Mouse (Mus musculus) C2C12 (cell line): ENCODE data around the gene Ptpre. TPM values are rescaled to one million over a fixed set of nuclear protein-coding genes. Genes with fewer than 3 reads are reported as not detected.

Experiments
- H3K27me3 ChIP-seq: one replicate; pipeline ENCODE4 v1.6.1; 2011; ENCODE audit not compliant: control insufficient read depth, insufficient read depth, insufficient read length
- H3K36me3 ChIP-seq: one replicate; pipeline ENCODE4 v1.6.1; 2011; ENCODE audit not compliant: control insufficient read depth, insufficient read depth
- H3K4me3 ChIP-seq: one replicate; pipeline ENCODE4 v1.5.1; 2011; ENCODE audit warnings: mild to moderate bottlenecking, control low read depth; ENCODE audit not compliant: poor library complexity, insufficient read depth, severe bottlenecking
- H3K79me2 ChIP-seq: one replicate; pipeline ENCODE4 v1.6.1; 2011; ENCODE audit not compliant: control insufficient read depth, insufficient read depth
- H3K79me3 ChIP-seq: one replicate; pipeline ENCODE4 v1.6.1; 2011; ENCODE audit warnings: low read depth, control low read depth
- H3ac ChIP-seq: one replicate; pipeline ENCODE3; 2011; ENCODE audit warnings: low read depth; ENCODE audit not compliant: control insufficient read depth, insufficient read length
- CEBPB ChIP-seq: IDR thresholded peaks from one replicate; pipeline ENCODE4 v1.6.1; 2011; ENCODE audit warnings: low read depth, mild to moderate bottlenecking, control low read depth, moderate library complexity
- CTCF ChIP-seq: IDR thresholded peaks from one replicate; pipeline ENCODE4 v1.5.1; 2011; ENCODE audit not compliant: control insufficient read depth, insufficient read depth, insufficient read length
- FOSL1 ChIP-seq: IDR thresholded peaks from one replicate; pipeline ENCODE4 v1.8.0; 2011; ENCODE audit warnings: mild to moderate bottlenecking, low read length; ENCODE audit not compliant: poor library complexity, insufficient read depth, severe bottlenecking
- MAX ChIP-seq: IDR thresholded peaks from one replicate; pipeline ENCODE4 v1.6.1; 2011; ENCODE audit warnings: mild to moderate bottlenecking, control low read depth
- MYOD1 ChIP-seq: IDR thresholded peaks from one replicate; pipeline ENCODE4 v1.6.1; 2011; ENCODE audit warnings: low read depth; ENCODE audit not compliant: control insufficient read depth, insufficient read length
- MYOG ChIP-seq: IDR thresholded peaks from one replicate; pipeline ENCODE4 v1.6.1; 2011; ENCODE audit not compliant: control insufficient read depth, insufficient read length; ENCODE audit errors: extremely low read depth
- USF1 ChIP-seq: IDR thresholded peaks from one replicate; pipeline ENCODE4 v1.6.1; 2011; ENCODE audit warnings: low read depth, mild to moderate bottlenecking, control low read depth, moderate library complexity
- polyA plus RNA-seq: library from polyadenylated mRNA; unstranded; fragments of >200 nt; fragmentation: generic; extraction: Trizol; gene quantifications from one replicate; pipeline ENCODE4 v1.2.1, GENCODE M21; 2012; ENCODE audit warnings: missing spikeins

Ptpre gene
- polyA plus RNA-seq, 1 experiment = 1.5 TPM

DNA sequence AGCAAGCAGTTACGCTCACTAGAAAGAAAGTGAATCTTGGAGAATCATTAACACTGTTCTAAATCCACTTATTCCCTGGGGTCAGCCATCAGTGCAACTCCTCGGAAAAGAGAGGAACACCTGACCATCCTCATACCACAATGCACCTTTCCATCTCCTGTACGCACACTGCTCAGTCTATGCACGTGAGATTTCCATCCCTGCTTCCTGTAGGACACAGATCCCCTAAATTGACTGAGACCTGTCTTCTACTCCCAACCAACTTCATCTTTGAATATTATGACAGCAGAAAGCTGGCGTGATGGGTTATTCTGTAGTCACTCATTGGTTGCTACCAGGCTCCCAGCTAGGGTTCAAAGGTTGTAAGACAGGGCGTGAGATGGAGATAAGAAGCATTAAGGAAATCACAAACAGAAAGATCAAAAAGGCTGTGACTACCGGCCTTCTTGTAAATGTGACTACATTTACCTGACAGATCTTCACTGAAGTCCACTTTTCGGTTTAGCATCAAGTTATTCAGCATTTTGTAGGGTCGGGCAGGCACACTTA is 166.4 kb downstream of the Ptpre start:
- no peak for TF ChIP-seq MAX
- no peak for TF ChIP-seq CEBPB
- no peak for TF ChIP-seq MYOD1
- TF ChIP-seq CTCF = no peak
- TF ChIP-seq FOSL1 = no peak
- TF ChIP-seq MYOG = no peak
- no peak for TF ChIP-seq USF1
- Histone ChIP-seq H3K79me3 (peaks cover 10% of the 10 kb centered on the region), H3K4me3 (no peak overlapping the region), H3K36me3 (peaks cover 98% of the 10 kb centered on the region), H3K27me3 (no peaks in the 10 kb centered on the region), H3ac (no peak overlapping the region), H3K79me2 (peaks cover 53% of the 10 kb centered on the region)

DNA sequence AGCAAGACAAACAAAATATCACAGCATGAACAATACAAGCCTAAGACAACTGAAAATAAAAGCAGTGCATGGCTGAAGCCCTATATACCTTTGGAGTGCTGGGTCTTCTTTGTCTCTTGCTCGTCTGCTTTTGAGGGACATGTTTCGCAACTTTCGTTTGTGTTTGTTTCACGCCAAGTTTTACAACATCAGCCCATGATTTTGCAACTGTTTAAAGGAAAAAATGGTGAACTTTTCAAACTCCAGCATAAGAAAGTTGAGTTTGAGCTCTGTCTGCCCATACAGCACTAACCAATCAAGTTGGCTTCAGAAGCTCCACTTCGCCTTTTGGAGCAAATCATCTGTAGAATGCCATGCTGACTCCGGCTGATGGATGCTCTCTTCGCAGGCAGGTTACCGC is 167.0 kb downstream of the Ptpre start:
- H3K79me3 ChIP-seq = peaks cover 13% of the 10 kb centered on the region
- H3K4me3 ChIP-seq = no peak overlapping the region
- H3K79me2 ChIP-seq = peaks cover 55% of the 10 kb centered on the region
- peaks cover 98% of the 10 kb centered on the region for H3K36me3 ChIP-seq
- no peak overlapping the region for H3ac ChIP-seq
- TF ChIP-seq MYOD1 = no peak
- TF ChIP-seq CEBPB = peak; percentile 28
- H3K27me3 ChIP-seq = no peaks in the 10 kb centered on the region

DNA sequence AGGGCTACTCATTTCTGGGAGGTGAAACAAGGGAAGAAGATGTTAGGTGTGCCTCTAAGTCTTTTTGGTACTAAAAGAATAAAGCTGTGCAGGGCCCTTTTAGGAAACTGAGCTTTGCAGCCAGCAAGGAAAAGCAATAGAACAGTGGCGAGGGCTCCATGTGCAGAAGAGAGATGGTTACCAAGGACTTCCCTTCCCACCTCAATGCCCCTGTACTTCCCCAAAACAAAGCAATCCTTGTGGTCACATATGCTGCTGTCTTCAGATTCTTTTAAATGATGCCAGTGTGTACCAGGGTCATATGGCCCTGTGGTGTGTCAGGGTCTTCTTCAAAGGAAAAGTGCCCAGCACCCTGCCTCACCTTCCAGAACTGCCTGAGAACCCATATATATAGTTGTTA is 167.8 kb downstream of the Ptpre start:
- Histone ChIP-seq H3ac (no peak overlapping the region), H3K36me3 (peaks cover 97% of the 10 kb centered on the region), H3K79me3 (peaks cover 19% of the 10 kb centered on the region), H3K4me3 (no peak overlapping the region), H3K79me2 (peaks cover 63% of the 10 kb centered on the region), H3K27me3 (no peaks in the 10 kb centered on the region)
- no peak for TF ChIP-seq USF1
- no peak for TF ChIP-seq CEBPB
- no peak for TF ChIP-seq MAX
- no peak for TF ChIP-seq MYOG
- TF ChIP-seq MYOD1 = no peak
- TF ChIP-seq FOSL1 = no peak
- no peak for TF ChIP-seq CTCF

DNA sequence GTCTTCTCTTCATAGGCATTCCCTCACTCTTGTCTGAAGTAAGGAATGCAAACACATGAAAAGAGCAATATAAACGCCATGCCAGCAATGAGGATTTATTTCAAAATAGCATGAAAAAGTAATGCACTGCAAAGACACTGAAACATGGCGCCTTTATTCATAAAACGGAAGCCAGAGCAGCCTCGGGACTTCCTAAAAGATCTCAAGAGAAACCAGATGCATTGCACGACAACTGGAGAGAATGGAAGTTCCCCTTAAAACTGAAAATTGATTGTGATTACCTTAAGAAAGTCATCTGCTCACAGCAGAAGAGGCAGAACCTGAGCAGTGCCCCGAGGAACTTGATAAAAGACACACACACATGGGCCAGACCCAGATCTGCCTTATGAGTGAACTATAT is 168.5 kb downstream of the Ptpre start:
- H3K79me2 ChIP-seq = peaks cover 70% of the 10 kb centered on the region
- no peak overlapping the region for H3K4me3 ChIP-seq
- no peaks in the 10 kb centered on the region for H3K27me3 ChIP-seq
- no peak for TF ChIP-seq MAX
- no peak overlapping the region for H3ac ChIP-seq
- H3K79me3 ChIP-seq = peaks cover 26% of the 10 kb centered on the region
- H3K36me3 ChIP-seq = peaks cover 90% of the 10 kb centered on the region

DNA sequence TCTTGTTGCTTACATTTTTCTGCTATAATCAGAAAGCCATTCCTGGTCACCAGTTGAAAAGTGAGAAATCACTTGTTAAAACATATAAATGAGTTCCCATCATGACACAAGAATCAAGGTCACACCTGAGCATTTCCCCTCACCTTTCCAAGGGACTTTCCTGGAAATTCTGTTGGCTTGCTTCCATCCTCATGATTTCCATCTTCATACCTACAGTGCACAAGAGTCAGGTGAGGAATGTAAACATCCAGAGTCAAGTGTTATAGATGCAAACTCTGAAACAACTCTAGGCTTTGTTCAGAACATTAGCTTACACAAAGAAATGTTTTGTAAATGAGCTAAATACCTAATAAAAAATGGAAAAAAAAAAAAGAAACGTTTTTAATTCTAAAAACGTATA is 173.4 kb downstream of the Ptpre start:
- TF ChIP-seq CEBPB (no peak), CTCF (no peak), FOSL1 (no peak), MYOG (no peak), MAX (no peak), MYOD1 (no peak), USF1 (no peak)
- Histone ChIP-seq H3K79me2 (peaks cover 100% of the 10 kb centered on the region), H3K27me3 (no peaks in the 10 kb centered on the region), H3K4me3 (no peak overlapping the region), H3K79me3 (peaks cover 74% of the 10 kb centered on the region), H3ac (no peak overlapping the region), H3K36me3 (peaks cover 52% of the 10 kb centered on the region)

DNA sequence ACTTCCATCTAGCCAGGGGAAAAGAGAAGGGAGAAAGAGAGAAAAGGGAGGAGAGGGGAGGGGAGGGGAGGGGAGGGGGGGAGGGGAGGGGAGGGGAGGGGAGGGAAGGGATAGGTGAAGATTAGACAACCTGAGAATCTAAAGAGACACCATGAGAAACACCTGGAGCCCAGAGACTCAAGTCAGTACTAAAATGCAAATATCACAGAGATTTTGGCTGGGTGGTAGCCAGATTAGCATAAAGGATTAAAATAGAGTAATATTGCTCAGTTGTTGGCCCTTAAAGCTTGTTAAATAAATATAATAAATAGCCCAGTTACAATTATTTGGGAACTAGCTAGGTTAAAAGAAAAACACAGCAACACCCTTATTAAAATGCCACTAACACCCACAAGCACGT is 175.3 kb downstream of the Ptpre start:
- TF ChIP-seq MYOD1 = no peak
- Histone ChIP-seq H3K27me3 (no peaks in the 10 kb centered on the region), H3K79me2 (peaks cover 87% of the 10 kb centered on the region), H3K36me3 (peaks cover 34% of the 10 kb centered on the region), H3K4me3 (no peak overlapping the region), H3K79me3 (peaks cover 75% of the 10 kb centered on the region), H3ac (no peak overlapping the region)
